Mouse (Mus musculus) right cerebral cortex, adult 18-20 months (tissue): ENCODE data around the gene Olfr470.
"Not testable (repeated sequence)": the region's sequence is repeated elsewhere in the genome, so short reads cannot be mapped to it uniquely, and the experiment has no call there.

Experiments
- DNase-seq: peaks from one replicate; pipeline ENCODE4 v3.0.0; 2022; ENCODE audit warnings: mixed read lengths

Gene Olfr470

DNA sequence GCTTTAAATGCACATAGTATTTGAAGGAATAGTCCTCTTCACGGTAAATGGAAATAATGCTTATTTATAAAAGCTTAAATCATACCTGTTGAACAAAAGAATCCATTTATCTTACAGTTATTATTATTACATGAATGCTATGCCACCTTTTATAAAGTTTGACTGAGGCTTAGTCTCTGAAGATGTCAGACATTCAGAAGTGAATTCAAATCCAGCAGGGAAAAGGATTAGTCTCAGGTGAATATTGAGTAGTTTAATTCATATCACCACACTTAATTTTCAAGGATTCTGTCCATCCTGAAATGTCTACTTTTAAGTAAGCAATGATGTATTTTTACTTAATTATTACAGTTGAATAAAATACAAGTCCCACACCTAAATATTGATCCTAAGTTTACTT is at the start of gene Olfr470:
TSS of gene Olfr470 (minus strand) at position 101 of the 400 bp plus-strand sequence.
- not testable (repeated sequence) for DNase-seq

DNA sequence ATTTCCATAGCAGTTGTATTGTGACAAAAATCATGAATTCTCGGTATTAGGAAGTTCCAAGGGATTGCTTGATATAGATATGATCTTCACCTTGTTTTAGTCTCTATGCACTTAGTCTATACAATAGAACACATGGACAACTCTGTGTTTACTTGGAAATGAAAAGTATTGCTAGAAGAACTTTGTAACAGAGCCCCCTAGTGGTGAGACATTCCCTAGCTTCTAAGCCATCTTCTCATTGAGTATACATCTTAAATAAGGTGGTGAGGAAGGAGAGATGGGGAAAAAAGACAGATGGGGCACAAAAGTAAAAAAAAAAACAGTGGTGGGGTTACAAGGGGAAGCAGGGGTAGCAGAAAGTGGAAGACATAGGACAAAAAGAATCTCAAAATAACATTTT is 5.6 kb downstream of the Olfr470 start:
- no peak for DNase-seq

DNA sequence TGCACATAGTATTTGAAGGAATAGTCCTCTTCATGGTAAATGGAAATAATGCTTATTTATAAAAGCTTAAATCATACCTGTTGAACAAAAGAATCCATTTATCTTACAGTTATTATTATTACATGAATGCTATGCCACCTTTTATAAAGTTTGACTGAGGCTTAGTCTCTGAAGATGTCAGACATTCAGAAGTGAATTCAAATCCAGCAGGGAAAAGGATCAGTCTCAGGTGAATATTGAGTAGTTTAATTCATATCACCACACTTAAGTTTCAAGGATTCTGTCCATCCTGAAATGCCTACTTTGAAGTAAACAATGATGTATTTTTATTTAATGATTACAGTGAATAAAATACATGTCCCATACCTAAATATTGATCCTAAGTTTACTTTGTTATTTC is 21.8 kb downstream of the Olfr470 start, which contains the start of gene Olfr469:
TSS of gene Olfr469 (minus strand) at position 101 of the 400 bp plus-strand sequence.
- DNase-seq, result not testable (repeated sequence)

DNA sequence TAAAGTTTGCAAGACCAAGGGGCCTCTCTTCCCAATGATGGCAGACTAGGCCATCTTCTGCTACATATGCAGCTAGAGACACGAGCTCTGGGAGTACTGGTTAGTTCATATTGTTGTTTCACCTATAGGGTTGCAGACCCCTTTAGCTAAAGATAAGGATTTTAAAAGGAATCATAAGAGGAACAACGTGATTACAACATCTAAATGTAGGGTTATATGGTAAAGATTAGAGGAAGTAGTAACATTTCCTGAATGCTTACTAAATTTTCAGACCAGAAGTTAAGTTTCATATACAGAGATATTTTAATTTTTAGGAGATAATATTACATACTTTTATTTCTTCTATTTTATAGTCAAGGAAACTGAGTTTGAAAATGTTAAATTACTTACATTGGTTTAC is 23.4 kb downstream of the Olfr470 start:
- DNase-seq, result not testable (repeated sequence)

DNA sequence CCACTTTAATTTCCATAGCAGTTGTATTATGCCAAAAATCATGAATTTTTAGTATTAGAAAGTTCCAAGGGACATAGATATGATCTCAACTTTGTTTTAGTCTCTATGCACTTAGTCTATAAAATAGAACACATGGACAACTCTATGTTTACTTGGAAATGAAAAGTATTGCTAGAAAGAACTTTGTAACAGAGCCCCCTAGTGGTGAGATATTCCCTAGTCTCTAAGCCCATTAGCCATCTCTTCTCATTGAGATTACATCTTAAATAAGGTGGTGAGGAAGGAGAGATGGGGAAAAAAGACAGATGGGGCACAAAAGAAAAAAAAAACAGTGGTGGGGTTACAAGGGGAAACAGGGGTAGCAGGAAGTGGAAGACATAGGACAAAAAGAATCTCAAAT is 27.8 kb downstream of the Olfr470 start:
- DNase-seq, result no peak

DNA sequence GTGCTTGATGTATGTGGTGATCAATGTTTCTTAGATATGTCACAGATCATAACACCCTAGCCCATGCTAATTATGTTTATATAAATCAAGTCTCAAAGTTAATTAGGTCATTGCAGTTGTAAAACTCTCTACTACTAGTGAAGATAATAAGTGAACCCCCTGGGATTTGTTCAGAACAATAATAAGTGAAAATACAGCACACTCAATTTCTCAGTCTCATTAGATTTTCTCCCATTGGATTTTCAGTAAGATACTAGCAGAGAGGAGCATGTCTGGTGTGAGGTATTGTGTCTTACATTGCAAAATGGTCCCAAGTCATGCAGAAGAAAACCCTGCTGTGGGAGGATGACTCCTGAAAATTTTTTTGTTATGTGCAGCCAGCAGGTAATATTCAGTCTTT is 35.3 kb downstream of the Olfr470 start, which contains the start of gene Olfr467:
TSS of gene Olfr467 (plus strand) at position 301 of the 400 bp plus-strand sequence.
- DNase-seq, result no peak

DNA sequence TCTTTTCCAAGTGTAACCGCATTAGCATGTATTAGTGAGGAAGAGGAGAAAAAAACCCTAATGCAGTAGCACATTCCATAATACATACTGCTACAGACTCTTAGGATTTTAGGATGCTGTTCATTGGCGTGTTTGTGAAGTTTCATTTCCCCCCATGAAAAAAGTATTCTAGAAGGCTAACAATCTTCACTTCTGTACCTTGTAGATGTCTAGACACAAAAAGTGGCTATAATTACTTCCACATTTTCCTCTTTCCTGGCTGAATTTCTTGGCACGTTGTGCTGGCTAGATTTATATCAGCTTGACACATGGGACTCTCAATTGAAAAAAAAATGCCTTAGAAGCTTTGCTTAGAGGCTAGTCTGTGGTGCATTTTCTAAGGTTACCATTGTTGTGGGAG is 45.2 kb downstream of the Olfr470 start:
- no peak for DNase-seq

DNA sequence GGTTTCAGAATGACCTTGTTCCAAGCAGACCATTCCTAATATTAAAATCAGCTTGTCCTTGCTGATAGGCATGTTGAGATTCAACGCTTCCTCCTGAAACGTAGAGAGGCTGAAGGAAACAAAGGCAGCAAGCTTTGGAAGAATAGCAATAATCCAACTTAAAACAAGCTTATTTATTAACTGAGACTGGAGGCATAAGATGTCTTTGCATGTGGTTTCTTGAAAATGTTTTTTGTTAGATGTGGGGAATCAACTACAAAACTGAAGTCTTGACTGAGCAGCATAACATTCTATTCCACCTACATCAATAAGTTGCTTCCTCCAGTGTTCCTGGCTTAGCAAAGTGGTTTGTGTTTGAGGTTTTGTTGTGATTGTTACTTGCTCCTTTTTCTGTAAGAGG is 46.2 kb downstream of the Olfr470 start, which contains the start of gene Ovch2:
TSS of gene Ovch2 (minus strand) at position 101 of the 400 bp plus-strand sequence.
- DNase-seq, result no peak

DNA sequence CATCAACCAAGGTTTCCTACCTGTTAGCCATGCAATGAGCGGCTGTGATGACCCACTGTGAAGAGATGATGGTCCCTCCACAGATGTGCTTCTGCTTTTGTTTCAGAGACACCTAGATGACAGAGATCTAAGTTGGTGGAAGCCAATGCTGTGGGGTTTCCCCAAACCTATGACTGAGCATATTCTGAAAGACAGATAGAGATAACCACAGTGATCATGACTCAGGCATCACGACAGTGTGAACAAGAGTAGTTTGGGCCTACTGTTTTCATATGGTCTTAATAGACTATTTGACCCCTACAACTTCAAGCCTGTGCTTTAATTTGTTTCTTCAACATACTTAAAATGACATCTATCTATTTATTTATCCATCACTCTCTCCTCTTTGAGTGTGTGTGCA is 50.8 kb downstream of the Olfr470 start:
- no peak for DNase-seq
